Mouse (Mus musculus): ENCODE measurements around the gene Crebrf.

Crebrf gene

DNA sequence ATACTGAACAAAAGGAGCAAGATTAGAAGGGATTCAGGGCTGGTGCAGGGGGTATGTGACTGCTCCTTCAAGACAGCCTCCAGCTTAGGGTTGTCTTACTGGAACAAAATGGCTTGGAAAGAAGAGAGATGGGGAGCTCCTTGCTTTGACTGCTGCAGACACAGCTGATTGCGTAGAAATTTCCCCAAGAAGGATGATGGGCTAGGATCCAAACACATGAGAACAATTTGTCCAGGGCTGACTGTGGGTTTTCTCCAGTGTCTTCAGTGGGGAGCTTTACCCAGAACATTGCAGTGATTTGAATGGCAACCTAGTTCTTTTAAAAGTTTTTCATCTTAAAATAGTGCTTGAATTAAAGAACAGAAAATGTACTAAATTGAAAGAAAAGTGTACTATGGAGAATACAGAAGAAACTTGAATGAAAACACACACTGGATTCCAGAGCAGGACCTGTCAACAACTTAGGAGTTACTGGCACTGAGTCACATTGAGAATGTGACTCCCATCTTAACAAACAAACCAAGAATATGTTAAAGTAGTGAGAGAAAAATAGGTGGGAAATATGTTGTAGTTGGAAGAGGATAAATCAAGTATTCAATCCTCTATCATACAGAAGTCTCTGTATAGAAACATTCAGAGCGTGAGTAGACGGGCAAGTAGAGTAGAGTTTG lies 63.1 kb downstream of the Crebrf start:
- no peak for DNase-seq (ENCODE audit: low spot score in 2 of 2)

DNA sequence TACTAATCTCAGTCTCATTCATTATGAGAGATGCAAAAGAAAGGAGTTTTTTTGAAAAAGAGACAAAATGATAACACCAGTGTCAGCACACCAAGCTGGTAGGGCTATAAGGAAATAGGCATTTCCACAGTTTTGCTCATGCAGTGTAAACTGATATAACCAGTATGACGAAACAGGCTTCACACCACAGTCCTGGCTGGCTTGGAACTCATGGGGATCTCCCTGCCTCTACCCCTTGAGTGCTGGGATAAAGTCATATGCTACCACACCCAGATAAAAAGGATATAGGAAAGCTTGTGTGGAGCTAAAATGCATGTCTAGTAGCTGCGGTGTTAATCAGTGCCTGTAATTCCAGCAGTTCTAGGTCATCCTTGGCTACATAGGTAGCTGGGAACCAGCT lies 64.0 kb downstream of the Crebrf start:
- no peak for DNase-seq (ENCODE audit: low spot score in 2 of 2)

DNA sequence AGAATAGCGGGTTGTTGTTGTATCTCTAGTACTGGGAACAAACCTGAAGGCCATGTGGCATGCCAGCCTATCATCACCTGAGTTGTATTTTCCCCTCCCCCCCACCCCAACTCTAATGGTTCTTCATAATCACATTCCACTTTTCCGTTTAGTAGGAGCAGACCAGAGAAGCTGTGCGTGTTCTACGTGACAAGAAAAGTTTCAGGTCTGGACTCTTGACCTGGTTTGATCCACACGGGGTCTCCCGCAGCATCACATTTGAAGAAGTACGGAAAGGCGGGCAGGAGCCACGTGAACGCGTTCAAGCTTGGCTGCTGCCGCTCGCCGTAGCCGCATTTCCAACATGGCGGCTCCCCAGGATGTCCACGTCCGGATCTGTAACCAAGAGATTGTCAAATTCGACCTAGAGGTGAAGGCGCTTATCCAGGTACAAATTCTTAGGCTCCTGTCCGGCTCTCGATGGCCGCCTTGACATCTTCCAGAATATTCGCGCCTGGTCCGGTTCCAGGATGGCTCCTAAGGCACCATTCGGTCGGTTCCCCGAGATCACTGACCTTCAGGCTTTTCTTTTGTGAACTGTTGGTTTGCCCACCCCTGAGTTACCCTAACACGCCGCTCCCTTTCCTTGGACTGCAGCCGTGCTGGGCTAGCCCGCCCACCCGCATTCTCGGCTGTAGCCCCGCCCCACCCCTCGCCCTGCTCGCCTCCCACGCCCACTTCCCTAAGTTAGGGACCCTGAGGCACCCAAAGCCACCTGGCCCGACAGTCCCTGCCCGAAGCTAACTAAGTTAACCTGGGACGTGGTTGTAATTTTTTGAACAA lies 65.5 kb downstream of the Crebrf start, which contains the start of gene Bnip1:
Bnip1 (plus strand) TSS at position 317 of the 822 bp plus-strand sequence.
- peak; percentile 85 to 91 for DNase-seq (ENCODE audit: low spot score in 2 of 2)

DNA sequence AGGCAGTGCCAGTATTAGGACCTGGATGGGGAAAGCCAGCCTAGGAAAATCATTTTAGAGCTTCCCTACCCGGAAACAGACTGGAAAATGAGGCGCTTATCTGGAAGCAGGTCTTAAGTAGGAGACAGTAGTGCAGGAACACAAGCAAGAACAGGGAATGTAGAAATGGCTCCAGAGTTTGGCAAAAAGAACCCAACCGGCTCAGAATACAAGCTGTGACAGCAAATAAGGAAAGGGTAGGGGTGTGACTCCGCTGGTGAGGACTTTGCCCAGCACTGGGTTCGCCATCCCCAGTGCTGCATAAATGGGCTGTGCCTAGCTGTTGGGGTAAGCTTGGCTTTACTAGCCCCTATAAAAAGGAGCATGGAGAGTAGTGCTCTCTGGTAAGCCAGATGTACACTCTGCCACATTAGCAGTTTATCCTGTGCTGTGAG lies 66.2 kb downstream of the Crebrf start:
- no peak for DNase-seq (ENCODE audit: low spot score in 2 of 2)

- DNase-seq (ENCODE audit: low spot score in 2 of 2): no peak
Measured at GRCm38 (mm10) chr17:26784525-26784924, 69.1 kb downstream of the Crebrf start.

GRCm38 (mm10) chr17:26786586-26786985 lies 71.1 kb downstream of the Crebrf start:
- no peak for DNase-seq (ENCODE audit: low spot score in 2 of 2)

DNA sequence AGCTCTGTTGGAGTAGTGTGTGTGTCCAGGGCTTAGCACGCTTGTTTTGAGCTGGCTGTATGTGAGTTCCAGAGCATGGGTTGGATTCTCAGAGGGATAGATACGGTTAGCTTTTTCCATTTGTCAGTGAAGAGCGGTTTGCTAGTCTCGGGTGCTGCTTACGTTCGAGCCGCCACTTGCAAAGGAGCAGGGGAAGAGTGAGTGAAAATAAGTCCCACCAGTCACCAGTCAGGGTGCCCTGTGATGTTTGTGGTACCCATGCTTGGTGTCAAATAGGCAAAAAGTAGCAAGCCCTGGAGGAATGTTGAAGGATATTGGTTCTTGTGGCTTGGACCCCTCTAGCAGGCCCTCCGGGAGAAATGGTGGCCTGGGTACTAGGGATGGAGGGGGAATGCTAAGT lies 73.5 kb downstream of the Crebrf start:
- no peak for DNase-seq (ENCODE audit: low spot score in 2 of 2)

DNA sequence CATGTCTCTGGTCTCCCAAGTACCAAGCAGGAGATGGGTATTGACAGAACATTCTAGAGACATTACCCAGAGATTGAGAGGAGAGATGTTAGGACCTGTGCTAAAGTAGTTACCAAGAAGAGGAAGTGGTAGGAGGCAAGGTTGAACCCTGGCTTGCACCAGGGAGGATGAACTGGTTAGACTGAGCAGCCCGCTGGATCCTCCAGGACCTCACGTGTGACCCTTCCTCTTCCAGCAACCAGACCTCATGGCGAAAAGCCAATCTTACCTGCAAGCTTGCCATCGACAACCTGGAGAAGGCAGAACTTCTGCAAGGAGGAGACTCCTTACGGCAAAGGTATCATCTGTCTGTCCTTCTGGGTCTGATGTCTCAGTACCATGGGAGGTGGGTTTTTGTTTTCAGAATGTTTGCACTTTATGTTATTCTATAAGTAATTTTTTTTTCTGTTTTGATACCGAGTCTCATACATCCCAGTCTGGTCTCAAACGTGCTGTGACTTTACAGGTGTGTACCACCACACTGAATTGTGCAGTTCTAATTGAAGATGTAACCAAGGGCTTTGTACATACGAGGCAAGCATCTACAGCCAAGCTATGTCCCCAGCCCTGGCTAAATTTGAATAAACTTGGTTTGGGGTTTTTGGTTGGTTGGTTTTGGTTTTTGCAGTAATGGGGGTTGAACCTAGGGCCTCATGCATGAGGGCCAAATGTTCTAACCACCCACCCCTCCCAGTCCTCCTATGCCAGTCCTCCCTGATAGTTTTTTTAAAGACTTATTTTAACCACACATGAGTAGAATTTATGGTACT lies 74.2 kb downstream of the Crebrf start:
- no peak for DNase-seq (ENCODE audit: low spot score in 2 of 2)

DNA sequence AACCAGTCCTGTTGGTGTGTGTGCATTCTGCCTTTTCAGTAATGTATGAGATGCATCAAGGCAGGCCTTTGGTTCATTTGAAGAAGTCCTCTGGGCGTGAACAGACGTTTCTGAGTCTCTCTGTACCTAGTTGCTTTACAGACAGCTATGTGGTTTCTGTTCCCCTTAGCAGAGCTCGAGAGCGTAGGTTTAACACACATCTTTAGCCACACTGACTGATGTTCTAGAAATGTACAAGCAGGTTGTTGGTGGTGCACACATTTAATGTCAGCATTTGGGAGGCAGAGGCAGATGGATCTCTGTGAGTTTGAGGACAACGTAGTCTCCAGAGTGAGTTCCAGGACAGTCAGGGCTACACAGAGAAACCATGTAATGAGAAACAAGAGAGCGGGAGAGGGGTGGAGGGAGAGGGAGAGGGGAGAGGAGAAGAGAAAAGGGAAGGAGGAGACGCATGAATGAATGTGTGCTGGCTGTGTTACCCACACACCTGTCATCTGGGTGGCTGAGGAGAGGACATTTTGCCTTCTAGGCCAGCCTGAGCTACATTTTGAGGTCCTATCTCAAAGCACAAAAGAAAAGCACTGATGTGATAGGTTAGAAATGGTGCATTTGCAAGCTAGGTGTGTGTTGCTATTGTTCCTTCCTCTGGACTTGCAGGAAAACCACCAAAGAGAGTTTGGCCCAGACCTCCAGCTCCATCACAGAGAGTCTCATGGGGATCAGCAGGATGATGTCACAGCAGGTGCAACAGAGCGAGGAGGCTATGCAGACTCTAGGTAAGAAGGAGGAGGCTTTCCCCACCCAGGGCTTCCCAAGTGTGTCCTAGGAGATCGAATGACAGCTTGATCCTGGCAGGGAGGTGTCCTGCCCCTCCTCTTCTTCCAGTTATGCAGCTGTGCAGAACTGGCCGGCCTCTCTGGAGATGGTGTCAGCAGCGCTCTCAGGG lies 75.1 kb downstream of the Crebrf start:
- no peak for DNase-seq (ENCODE audit: low spot score in 2 of 2)

- DNase-seq (ENCODE audit: low spot score in 2 of 2): peak; percentile 66 to 67
Measured at GRCm38 (mm10) chr17:26791580-26791979, 76.1 kb downstream of the Crebrf start.

DNA sequence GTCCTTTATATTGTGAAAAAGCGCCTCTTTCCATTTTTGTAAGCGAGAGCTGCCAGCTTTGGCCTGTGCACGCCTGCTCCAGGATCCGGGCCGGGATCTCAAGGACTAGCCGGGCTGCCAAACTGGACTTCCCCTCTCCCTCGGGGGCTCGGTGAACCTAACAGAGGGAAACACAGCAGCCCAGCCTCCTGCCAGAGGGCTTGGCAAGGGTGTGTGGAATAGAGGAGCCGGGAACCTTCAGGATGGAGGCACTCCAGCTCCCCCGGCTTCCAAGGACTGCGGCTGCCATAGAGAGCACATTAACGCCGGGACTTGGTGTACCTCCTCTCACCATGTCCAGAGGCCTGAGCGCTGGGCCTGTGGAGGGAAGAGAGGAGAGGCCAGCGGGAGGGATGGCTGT lies 76.6 kb downstream of the Crebrf start:
- no peak for DNase-seq (ENCODE audit: low spot score in 2 of 2)

GRCm38 (mm10) chr17:26793068-26793765 lies 77.8 kb downstream of the Crebrf start:
- no peak for DNase-seq (ENCODE audit: low spot score in 2 of 2)

GRCm38 (mm10) chr17:26794744-26795143 lies 79.3 kb downstream of the Crebrf start:
- DNase-seq (ENCODE audit: low spot score in 2 of 2): peak; percentile 56 to 64

DNA sequence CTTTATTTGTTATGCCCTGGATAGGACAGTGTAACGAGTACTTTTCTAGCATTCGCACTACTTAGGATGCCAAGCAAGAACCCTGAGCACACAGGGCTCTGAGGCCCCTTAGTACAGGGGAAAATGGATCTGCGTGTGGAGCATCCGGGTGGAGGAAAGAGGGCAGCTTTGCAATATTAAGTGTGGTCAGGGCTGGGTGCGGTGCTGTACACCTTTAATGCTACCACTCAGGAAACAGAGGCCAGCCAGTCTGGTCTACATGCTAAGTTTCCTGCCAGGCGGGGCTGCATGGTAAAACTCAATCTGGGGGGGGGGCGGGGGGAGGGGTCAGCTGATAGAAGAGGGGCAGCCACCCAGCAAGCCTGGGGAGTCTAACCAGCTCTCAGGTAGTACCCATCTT lies 79.9 kb downstream of the Crebrf start:
- DNase-seq (ENCODE audit: low spot score in 2 of 2): no peak

- no peak for DNase-seq (ENCODE audit: low spot score in 2 of 2)
Measured at GRCm38 (mm10) chr17:26797379-26798128, 82.1 kb downstream of the Crebrf start.

DNA sequence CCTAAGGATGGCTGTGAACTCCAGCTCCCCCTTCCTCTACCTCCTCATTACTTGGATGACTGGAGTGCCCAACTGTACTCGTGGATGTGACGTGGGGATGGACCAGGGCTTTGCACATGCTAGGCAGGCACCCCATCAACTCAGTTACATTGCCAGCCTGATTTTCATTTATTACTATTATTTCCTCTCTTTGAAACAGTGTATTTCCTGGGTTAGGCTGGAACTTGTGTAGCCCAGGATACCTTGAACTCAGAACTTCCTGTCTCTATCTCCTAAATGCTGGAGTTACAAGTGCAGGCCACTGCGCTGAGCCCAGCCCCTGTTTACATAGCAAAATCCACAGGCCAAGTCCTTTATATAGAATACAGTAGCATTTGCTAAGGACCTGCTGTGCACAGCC lies 87.4 kb downstream of the Crebrf start:
- DNase-seq (ENCODE audit: low spot score in 2 of 2): no peak

DNA sequence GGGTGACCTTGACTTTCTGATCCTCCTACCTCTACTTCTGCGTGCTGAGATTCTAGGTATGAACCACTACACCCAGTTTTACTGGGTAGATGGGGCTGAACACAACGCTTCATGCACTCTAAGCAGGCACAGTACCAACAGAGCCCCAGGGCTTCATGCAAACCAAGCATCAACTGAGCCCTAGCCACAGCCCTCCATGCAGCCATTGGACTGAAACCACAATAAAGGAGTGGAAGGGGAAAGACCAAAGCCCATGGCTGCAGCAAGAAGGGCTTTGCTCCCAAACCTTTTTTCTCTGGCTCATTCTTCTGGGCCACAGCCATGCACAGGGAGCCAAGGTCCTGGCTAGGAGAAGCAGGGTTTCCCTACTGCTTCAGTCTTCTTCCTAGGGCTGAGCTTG lies 97.2 kb downstream of the Crebrf start:
- DNase-seq (ENCODE audit: low spot score in 2 of 2): no peak

- no peak for DNase-seq (ENCODE audit: low spot score in 2 of 2)
Measured at GRCm38 (mm10) chr17:26813497-26813896, 98.0 kb downstream of the Crebrf start.

- no peak for DNase-seq (ENCODE audit: low spot score in 2 of 2)
Measured at GRCm38 (mm10) chr17:26816810-26817209, 101.4 kb downstream of the Crebrf start.

- no peak for DNase-seq (ENCODE audit: low spot score in 2 of 2)
Measured at GRCm38 (mm10) chr17:26817776-26818175, 102.3 kb downstream of the Crebrf start.

All from right cerebral cortex, adult 2 months (tissue).